Mouse (Mus musculus): Measurements from ENCODE around the gene Rp9.
"Not testable (repeated sequence)": the region's sequence is repeated elsewhere in the genome, so short reads cannot be mapped to it uniquely, and the experiment has no call there.

DNA sequence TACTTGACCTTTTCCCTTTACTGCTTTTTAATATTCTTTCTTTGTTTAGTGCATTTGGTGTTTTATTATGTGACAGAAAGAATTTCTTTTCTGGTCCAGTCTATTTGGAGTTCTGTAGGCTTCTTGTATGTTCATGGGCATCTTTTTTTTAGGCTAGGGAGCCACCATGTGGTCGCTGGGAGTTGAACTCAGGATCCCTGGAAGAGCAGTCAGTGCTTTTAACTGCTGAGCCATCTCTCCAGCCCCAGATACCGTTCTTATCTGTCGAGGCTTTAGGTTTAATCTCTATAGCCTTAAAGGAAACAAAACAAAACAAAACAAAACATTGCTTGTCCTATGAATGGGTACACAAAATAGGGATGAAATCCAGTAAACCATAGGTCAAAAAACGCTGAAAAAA is 61.2 kb downstream of the Rp9 start:
- not testable (repeated sequence) for TF ChIP-seq CTCF (IDR thresholded peaks at IDR 0.05; ENCODE audit: borderline replicate concordance, extremely low read depth, insufficient read depth, insufficient read length); POLR2A (IDR thresholded peaks at IDR 0.05; ENCODE audit: borderline replicate concordance, extremely low read depth, insufficient read depth, insufficient read length, poor library complexity, severe bottlenecking)
